Mouse (Mus musculus) hindbrain, embryonic 16.5 days (tissue): Measurements from ENCODE around the gene Abcc5. TPM values are rescaled to one million over a fixed set of nuclear protein-coding genes. Genes with fewer than 3 reads are reported as not detected.

Experiments
- ATAC-seq: fragments of 200-750 bp; cut with Nextera tagmentation; 2 replicates; pipeline ENCODE4 v1.8.0; 2017; ENCODE audit warnings: moderate TSS enrichment, moderate library complexity
- H3K27ac ChIP-seq: fragments of 300-500 bp; sonication (generic); 2 replicates; pipeline ENCODE4 v1.5.1; 2014; ENCODE audit warnings: low read depth, mild to moderate bottlenecking, control low read depth, low read length, moderate library complexity
- H3K27me3 ChIP-seq: fragments of 300-500 bp; sonication (generic); replicated peaks from 2 replicates; pipeline ENCODE4 v1.6.1; 2014; ENCODE audit warnings: low read length; ENCODE audit not compliant: control insufficient read depth, insufficient read depth
- H3K36me3 ChIP-seq: fragments of 300-500 bp; sonication (generic); 2 replicates; pipeline ENCODE4 v1.6.1; 2014; ENCODE audit warnings: mild to moderate bottlenecking, low read length, moderate library complexity, mixed read lengths; ENCODE audit not compliant: control insufficient read depth, insufficient read depth
- H3K4me1 ChIP-seq: fragments of 300-500 bp; sonication (generic); 2 replicates; pipeline ENCODE4 v1.6.1; 2014; ENCODE audit warnings: low read depth, low read length; ENCODE audit not compliant: control insufficient read depth, insufficient read depth
- H3K4me2 ChIP-seq: fragments of 300-500 bp; sonication (generic); 2 replicates; pipeline ENCODE4 v1.6.1; 2014; ENCODE audit warnings: mild to moderate bottlenecking, low read length, control low read depth, moderate library complexity
- H3K4me3 ChIP-seq: fragments of 300-500 bp; sonication (generic); 2 replicates; pipeline ENCODE4 v1.5.1; 2014; ENCODE audit warnings: mild to moderate bottlenecking, low read length, control low read depth, moderate library complexity
- H3K9ac ChIP-seq: fragments of 300-500 bp; sonication (generic); 2 replicates; pipeline ENCODE4 v1.6.1; 2014; ENCODE audit warnings: low read depth, mild to moderate bottlenecking, control low read depth, low read length, moderate library complexity
- H3K9me3 ChIP-seq: fragments of 300-500 bp; sonication (generic); 2 replicates; pipeline ENCODE4 v1.6.1; 2014; ENCODE audit warnings: mild to moderate bottlenecking, low read length, moderate library complexity; ENCODE audit not compliant: control insufficient read depth
- WGBS: fragments of 180-500 bp; shearing (Covaris S2); extraction: QIAGEN DNeasy Blood & Tissue Kit; methylation state at CpG from one replicate; pipeline ENCODE4 v1.1.7; 2014; 5-methylcytosine and 5-hydroxymethylcytosine counted together
- polyA plus RNA-seq: library from polyadenylated mRNA; unstranded; fragments of >200 nt; fragmentation: Nextera tagmentation; extraction: Ambion mirVana; gene quantifications from 2 replicates; pipeline ENCODE4 v1.2.1, GENCODE M21; 2015

Gene Abcc5
- polyA plus RNA-seq, 1 experiment from 2014 or later, result 123 TPM

DNA sequence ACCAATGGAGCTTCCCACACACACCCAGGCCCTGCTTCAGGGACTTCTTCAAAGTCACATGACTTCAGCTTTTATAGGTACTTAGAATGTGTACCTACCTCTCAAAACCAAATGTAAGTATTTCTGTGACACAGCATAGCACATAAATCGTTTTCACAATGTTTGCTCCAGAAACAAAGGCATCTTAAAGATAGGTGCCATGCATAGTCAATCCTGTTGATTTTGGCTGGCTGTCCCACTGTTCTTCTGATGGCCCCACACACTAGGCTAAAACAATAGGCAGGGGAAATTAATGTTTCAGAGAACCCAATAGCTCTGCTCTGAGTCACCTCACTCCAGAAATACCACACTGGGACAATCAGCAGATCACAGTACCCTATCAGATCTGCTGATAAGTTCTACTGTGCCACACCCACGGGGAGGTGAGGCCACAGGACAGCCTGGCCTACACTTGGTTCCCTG, 12.3 kb downstream of the Abcc5 start:
- H3K9ac ChIP-seq, result no peak overlapping the region
- H3K9me3 ChIP-seq, result no peaks in the 10 kb centered on the region
- H3K4me3 ChIP-seq, result no peak overlapping the region
- H3K4me2 ChIP-seq, result no peak overlapping the region
- no peaks in the 10 kb centered on the region; the same call in 1 of the 2 replicates for H3K36me3 ChIP-seq
- no peaks in the 10 kb centered on the region for H3K4me1 ChIP-seq
- H3K27ac ChIP-seq, result no peak overlapping the region
- no peaks in the 10 kb centered on the region for H3K27me3 ChIP-seq
- no peak for ATAC-seq
- 83% methylated on average over 2 of the region's 2 CpGs for WGBS

DNA sequence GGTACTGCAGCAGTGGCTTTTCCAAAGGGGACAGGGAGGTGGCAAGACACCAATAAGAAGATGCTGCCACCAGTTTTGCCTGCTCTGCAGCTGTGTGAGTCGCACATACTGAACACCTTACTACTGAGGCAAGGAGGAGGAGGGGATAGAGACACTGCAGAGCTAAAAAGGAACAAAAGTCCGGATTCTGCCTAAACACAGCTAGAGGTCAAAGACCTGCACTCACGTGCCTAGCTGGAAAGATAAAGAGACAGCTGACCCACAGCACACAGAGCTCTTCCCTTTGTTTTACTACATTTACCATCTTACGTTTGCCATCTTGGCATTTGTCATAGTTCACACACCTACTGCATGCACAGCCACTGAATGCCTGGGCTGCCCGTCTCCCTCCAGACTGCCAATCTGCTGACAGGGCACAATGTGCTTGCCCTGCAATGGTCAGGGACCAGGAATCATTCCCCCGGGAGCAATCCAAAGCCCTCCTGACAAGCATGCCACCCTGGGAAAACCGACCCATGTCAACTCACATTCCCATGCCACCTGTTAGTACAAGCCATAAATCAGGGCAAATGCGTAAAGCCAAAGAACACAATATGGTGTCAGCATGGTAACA, 14.1 kb downstream of the Abcc5 start:
- Histone ChIP-seq H3K4me1 (no peaks in the 10 kb centered on the region), H3K27ac (no peak overlapping the region), H3K9ac (no peak overlapping the region), H3K4me3 (no peak overlapping the region), H3K4me2 (no peak overlapping the region), H3K36me3 (no peaks in the 10 kb centered on the region), H3K27me3 (no peaks in the 10 kb centered on the region), H3K9me3 (no peaks in the 10 kb centered on the region)
- WGBS, result 81% methylated on average over 8 of the region's 8 CpGs
- no peak for ATAC-seq

DNA sequence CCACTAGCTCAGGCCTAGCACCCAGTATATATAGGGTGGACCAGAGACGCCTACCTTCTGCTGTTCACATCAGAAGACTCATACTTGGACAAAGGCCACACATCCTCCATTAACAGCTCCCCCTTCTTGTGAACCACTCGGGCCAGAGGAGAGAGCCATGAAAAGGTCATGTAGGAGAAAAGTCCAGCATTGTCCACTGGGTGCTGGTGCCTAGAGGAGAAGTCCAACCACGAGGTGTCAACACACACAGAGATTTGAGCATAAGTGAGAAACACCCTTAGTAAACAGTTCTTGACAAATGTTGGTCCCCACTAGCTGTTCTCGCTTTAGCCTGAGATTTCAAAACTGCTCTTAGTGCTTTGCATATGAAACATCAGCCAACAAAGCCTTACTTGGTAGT, 20.9 kb downstream of the Abcc5 start:
- no peak overlapping the region for H3K4me3 ChIP-seq
- no peak overlapping the region for H3K4me2 ChIP-seq
- WGBS, result 85% methylated on average over 4 of the region's 4 CpGs
- H3K27ac ChIP-seq, result no peak overlapping the region
- no peak overlapping the region for H3K9ac ChIP-seq
- no peaks in the 10 kb centered on the region for H3K9me3 ChIP-seq
- no peak for ATAC-seq
- H3K4me1 ChIP-seq, result no peaks in the 10 kb centered on the region
- H3K27me3 ChIP-seq, result no peaks in the 10 kb centered on the region
- peaks cover 23% of the 10 kb centered on the region for H3K36me3 ChIP-seq

DNA sequence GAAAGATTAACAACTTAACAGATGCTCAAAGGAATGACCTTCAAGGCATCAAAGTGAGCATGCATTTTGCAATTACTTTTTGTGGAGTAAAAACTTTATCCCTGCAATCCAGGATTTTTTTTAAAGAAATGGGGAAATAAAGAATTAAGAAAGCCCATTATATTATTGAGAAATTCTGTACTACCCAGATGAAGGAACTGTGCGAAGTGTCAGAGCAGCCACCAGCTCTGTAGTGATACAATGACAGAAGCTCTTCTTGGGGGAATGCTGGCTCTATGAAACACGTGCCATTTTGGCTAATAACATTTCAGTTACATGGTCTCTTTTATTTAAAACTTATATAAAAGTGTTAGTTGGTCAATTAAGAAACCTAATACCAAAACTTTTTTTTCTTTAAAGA, 22.9 kb downstream of the Abcc5 start:
- 96% methylated on average over 2 of the region's 2 CpGs for WGBS
- Histone ChIP-seq H3K36me3 (peaks cover 37% of the 10 kb centered on the region), H3K9me3 (no peaks in the 10 kb centered on the region), H3K9ac (no peak overlapping the region), H3K4me3 (no peak overlapping the region), H3K4me1 (no peaks in the 10 kb centered on the region), H3K27me3 (no peaks in the 10 kb centered on the region), H3K4me2 (no peak overlapping the region), H3K27ac (no peak overlapping the region)
- no peak for ATAC-seq

DNA sequence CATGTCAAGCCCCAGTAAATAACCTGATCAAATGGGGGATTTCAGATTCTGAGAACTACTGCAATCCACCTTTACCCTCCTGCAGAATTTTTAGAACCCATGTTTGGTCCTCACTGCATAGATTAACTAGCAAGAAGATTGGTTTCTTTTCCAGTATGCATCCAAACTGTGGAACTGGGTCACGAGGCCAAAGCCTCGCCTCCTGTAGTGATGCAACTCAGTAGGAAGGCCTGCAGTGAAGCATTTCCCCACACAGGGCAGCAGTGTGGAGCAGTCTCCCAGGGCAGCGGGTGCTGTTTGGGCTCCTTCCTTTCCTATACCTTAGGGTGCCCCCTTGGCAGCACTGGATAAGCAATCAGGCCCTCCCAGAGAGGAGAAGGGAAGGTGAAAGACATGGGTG, 24.6 kb downstream of the Abcc5 start:
- WGBS, result 89% methylated on average over 3 of the region's 3 CpGs
- H3K36me3 ChIP-seq, result peaks cover 40% of the 10 kb centered on the region

DNA sequence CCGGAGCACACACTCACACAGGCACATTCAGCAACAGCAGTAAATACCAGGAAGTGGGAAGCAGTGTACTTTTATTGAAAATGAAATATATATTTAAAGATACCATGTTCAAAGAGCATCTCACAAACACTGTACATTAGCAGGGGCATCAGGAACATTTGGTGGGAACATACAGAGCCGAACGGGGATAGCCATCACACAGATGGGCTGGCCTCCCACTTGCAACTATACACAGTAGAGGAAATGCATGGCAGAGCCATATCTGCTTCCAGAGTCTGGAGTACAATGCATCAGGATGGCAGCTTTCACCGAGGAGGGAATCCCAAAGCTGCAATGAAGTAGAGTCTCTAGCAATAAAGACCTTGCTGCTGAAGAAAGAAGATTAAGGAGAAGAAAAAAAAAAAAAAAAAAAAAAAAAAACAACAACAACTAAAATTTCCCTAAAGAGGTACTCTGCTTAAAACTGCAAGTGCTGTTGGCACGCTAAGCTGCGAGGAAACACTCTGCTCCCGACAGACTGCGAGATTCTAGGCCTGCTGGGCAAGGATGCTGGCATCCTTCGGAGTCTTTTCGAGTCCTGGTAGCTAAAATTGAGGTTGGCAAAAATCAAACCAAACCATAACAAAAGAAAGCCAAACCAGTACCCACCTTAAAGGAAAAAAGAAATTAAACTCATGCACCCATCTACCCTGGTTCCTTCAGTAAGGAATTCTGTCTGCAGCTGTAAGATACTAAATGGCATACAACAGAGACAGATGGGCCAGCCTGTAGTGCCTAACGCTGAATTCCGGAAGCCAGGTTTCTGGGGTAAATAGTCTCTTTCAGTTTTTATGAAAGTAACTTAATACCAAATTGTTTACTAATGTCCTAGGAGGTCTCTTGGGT, 25.2 kb downstream of the Abcc5 start:
- Histone ChIP-seq H3K27me3 (no peaks in the 10 kb centered on the region), H3K4me1 (no peaks in the 10 kb centered on the region), H3K27ac (no peak overlapping the region), H3K36me3 (peaks cover 46% of the 10 kb centered on the region), H3K9ac (no peak overlapping the region), H3K4me2 (no peak overlapping the region), H3K4me3 (no peak overlapping the region), H3K9me3 (no peaks in the 10 kb centered on the region)
- 90% methylated on average over 12 of the region's 12 CpGs for WGBS
- ATAC-seq, result no peak

More for the DNA sequence above, 24.6 kb downstream of the Abcc5 start:
- H3K4me3 ChIP-seq, result no peak overlapping the region
- no peak overlapping the region for H3K9ac ChIP-seq
- H3K4me2 ChIP-seq, result no peak overlapping the region
- H3K27me3 ChIP-seq, result no peaks in the 10 kb centered on the region
- H3K27ac ChIP-seq, result no peak overlapping the region
- H3K4me1 ChIP-seq, result no peaks in the 10 kb centered on the region
- no peak for ATAC-seq
- no peaks in the 10 kb centered on the region for H3K9me3 ChIP-seq

DNA sequence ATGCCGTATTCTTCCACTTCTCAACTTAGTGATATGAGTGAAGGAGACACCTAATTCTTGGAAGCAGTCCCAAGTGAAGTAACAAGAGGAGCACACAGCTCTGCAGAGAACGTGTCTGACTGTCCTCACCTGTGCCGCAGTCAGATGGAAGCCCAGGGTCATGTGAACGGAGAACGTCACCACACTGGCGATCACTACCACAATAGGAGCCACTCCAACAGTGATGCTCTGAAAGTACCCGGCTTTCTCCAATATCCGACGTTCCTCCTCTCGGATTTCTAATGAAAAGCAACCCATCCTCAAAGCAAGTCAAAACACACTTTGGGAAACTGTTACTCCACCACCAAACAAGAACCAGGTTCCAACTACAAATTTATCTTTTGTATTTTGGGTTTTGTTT, 29.3 kb downstream of the Abcc5 start:
- Histone ChIP-seq H3K9me3 (no peaks in the 10 kb centered on the region), H3K4me2 (no peak overlapping the region), H3K9ac (no peak overlapping the region), H3K4me1 (no peaks in the 10 kb centered on the region), H3K27me3 (no peaks in the 10 kb centered on the region), H3K27ac (no peak overlapping the region), H3K36me3 (peaks cover 43% of the 10 kb centered on the region), H3K4me3 (no peak overlapping the region)
- 94% methylated on average over 10 of the region's 10 CpGs for WGBS
- ATAC-seq, result no peak

DNA sequence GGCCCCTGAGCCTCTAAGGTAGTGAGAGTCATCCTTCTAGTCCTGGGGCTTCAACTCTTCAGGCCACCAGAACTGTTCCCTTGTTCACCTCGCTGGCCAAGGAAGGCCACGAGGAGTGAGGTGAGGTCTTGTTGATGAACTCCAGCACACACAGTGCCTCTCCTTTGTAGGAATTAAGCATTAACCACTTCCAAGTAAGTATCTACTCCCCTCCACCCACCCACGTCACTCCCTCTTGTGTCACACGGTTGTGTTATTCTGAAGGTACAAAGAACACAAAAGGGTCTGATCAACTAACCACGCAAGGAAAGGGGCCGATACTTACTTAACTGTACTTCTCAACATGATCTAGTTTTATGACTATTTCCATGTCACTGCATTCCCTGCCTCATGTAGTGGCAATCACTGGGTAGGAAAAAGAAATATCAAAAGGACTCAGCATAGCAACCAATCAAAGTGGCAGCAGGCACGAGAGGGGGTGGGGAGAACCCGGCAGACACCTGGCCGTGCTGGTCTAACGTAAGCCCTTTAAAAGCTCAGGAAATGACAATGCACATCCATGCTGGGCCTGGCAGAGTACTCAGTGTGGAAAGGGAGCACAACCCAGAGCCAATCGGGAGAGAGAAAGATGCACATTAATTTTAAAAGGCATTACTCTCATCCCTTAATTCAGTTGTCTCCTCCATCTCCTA, 30.8 kb downstream of the Abcc5 start:
- Histone ChIP-seq H3K27ac (no peak overlapping the region), H3K36me3 (peaks cover 46% of the 10 kb centered on the region), H3K9ac (no peak overlapping the region), H3K4me2 (no peak overlapping the region), H3K4me3 (no peak overlapping the region), H3K27me3 (no peaks in the 10 kb centered on the region), H3K4me1 (no peaks in the 10 kb centered on the region), H3K9me3 (no peaks in the 10 kb centered on the region)
- 89% methylated on average over 11 of the region's 11 CpGs for WGBS
- ATAC-seq, result no peak

DNA sequence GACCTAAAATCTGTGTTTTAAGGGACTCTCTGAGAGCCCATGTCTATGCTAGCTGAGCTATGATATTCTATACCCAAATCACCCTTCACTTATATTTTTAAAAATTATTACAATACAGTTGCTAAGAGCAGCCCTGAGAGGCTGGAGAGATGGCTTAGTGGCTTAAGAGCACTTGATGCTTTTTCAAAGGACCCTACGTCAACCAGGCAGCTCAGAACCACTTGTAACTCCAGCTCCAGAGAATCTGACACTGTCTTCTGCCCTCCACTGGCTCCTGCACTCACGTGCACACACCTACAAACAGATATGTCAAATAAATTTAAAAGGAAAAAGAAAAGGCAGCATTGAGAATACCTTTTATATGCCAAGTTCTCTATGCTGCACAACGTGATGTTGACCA, 34.4 kb downstream of the Abcc5 start:
- H3K27me3 ChIP-seq, result no peaks in the 10 kb centered on the region
- peaks cover 39% of the 10 kb centered on the region for H3K36me3 ChIP-seq
- no peaks in the 10 kb centered on the region for H3K4me1 ChIP-seq
- H3K9ac ChIP-seq, result no peak overlapping the region
- no peak overlapping the region for H3K4me3 ChIP-seq
- no peak overlapping the region for H3K4me2 ChIP-seq
- H3K9me3 ChIP-seq, result no peaks in the 10 kb centered on the region
- H3K27ac ChIP-seq, result no peak overlapping the region
- 94% methylated on average over 3 of the region's 3 CpGs for WGBS
- ATAC-seq, result no peak
